Comparison of ENCODE assay signal across 10 mouse cellular contexts in genomic region chr2:168424277-168425099, GRCm38 (mm10).
DNase-seq lines count a peak whose midpoint lies in the region; ATAC-seq and TF ChIP-seq lines count a peak whose summit lies in the region.
"Had no signal": no experiment of that assay in that cellular context is flagged by ENCODE, and none has a peak within 500 bp of the region (broad histone marks: within the 10 kb centered on the region; RNA-seq: fewer than 3 reads in every experiment).

No protein-coding gene starts in this region.

- no peak for TF ChIP-seq CTCF in intestine, postnatal 0 days (IDR thresholded peaks at IDR 0.05; ENCODE audit: low read depth)
- TF ChIP-seq CTCF in layer of hippocampus, adult 2 months (conservative IDR thresholded peaks at IDR 0.05), result no peak
- TF ChIP-seq CTCF in cerebellum, adult 2 months (IDR thresholded peaks at IDR 0.05; ENCODE audit: borderline replicate concordance, insufficient read depth, low read depth, low read length), result no peak

- no peak for ATAC-seq in intestine, embryonic 14.5 days (replicated peaks; ENCODE audit: low FRiP score, low TSS enrichment, low read depth)
- ATAC-seq in intestine, postnatal 0 days, result no peak
- ATAC-seq in erythroid progenitor cell, adult 5-6 weeks (replicated peaks; ENCODE audit: low FRiP score, poor library complexity, severe bottlenecking), result no peak

- DNase-seq in intestine, embryonic 14.5 days (ENCODE audit: low spot score), result peak; percentile 59
- peak; percentile 57 to 62 for DNase-seq in right cerebral cortex, postnatal 10 days (ENCODE audit: low spot score in 2 of 2)
- DNase-seq in right cerebral cortex, postnatal 36 days (ENCODE audit: low spot score in 2 of 2), result no peak
- peak; percentile 65 to 66 for DNase-seq in layer of hippocampus, adult 2 months (ENCODE audit: low spot score in 2 of 2)
- no peak for DNase-seq in cerebellum, adult 2 months
- DNase-seq: gastrocnemius, postnatal 14 days had no signal

- H3K27me3 ChIP-seq in intestine, embryonic 14.5 days (replicated peaks; ENCODE audit: control insufficient read depth, insufficient read depth, low read length), result no peaks in the 10 kb centered on the region
- H3K27me3 ChIP-seq in intestine, postnatal 0 days (replicated peaks; ENCODE audit: control insufficient read depth, insufficient read depth, low read length), result no peaks in the 10 kb centered on the region
- H3K27me3 ChIP-seq in cerebellum, adult 2 months (ENCODE audit: control insufficient read depth, insufficient read depth, low read length), result no peaks in the 10 kb centered on the region; the same call in 1 of the 2 replicates
- H3K27me3 ChIP-seq: embryonic facial prominence, embryonic 15.5 days had no signal

- no peak overlapping the region for H3K4me3 ChIP-seq in intestine, embryonic 14.5 days (ENCODE audit: low read depth, low read length)
- no peak overlapping the region for H3K4me3 ChIP-seq in intestine, postnatal 0 days (ENCODE audit: low read depth, low read length)
- no peak overlapping the region for H3K4me3 ChIP-seq in layer of hippocampus, adult 2 months
- no peak overlapping the region for H3K4me3 ChIP-seq in cerebellum, adult 2 months (replicated peaks; ENCODE audit: insufficient read depth, low read depth, low read length)
- H3K4me3 ChIP-seq: embryonic facial prominence, embryonic 15.5 days had no signal

- no peak overlapping the region for H3K4me2 ChIP-seq in intestine, embryonic 14.5 days (ENCODE audit: low read length)
- no peak overlapping the region for H3K4me2 ChIP-seq in intestine, postnatal 0 days (replicated peaks; ENCODE audit: low read depth)
- H3K4me2 ChIP-seq: embryonic facial prominence, embryonic 15.5 days had no signal

- 36% methylated on average over 20 of the region's 20 CpGs for WGBS in intestine, embryonic 14.5 days
- 60% methylated on average over 20 of the region's 20 CpGs for WGBS in intestine, postnatal 0 days
- WGBS in cerebellum, adult 2 months, result 49% methylated on average over 20 of the region's 20 CpGs

- H3K4me1 ChIP-seq in intestine, embryonic 14.5 days (replicated peaks; ENCODE audit: control insufficient read depth, insufficient read depth, low read length), result peaks cover 13% of the 10 kb centered on the region; the same call in 1 of the 2 replicates
- no peaks in the 10 kb centered on the region for H3K4me1 ChIP-seq in intestine, postnatal 0 days (replicated peaks; ENCODE audit: control insufficient read depth, insufficient read depth, low read length)
- H3K4me1 ChIP-seq in cerebellum, adult 2 months (ENCODE audit: control insufficient read depth, insufficient read depth, low read length), result no peaks in the 10 kb centered on the region; the same call in 1 of the 2 replicates

- H3K27ac ChIP-seq in intestine, embryonic 14.5 days (ENCODE audit: low read depth), result peak overlapping the region; percentile 47
- no peak overlapping the region for H3K27ac ChIP-seq in intestine, postnatal 0 days (ENCODE audit: low read depth, low read length)
- peak overlapping the region; percentile 87 for H3K27ac ChIP-seq in layer of hippocampus, adult 2 months
- H3K27ac ChIP-seq in cerebellum, adult 2 months (ENCODE audit: insufficient read depth, low read length), result no peak overlapping the region
- H3K27ac ChIP-seq: embryonic facial prominence, embryonic 15.5 days; liver, embryonic 14.5 days had no signal

- no peak overlapping the region for H3K9ac ChIP-seq in intestine, embryonic 14.5 days (ENCODE audit: low read length)
- no peak overlapping the region for H3K9ac ChIP-seq in intestine, postnatal 0 days (ENCODE audit: low read depth, low read length)
- H3K9ac ChIP-seq: embryonic facial prominence, embryonic 15.5 days; liver, embryonic 14.5 days had no signal

- 0 out of 2 replicates have a peak, but pooled peaks cover 3% of the 10 kb centered on the region for H3K9me3 ChIP-seq in intestine, embryonic 14.5 days (ENCODE audit: control insufficient read depth, low read length)
- H3K9me3 ChIP-seq in intestine, postnatal 0 days (ENCODE audit: control insufficient read depth), result no peaks in the 10 kb centered on the region
- H3K9me3 ChIP-seq: embryonic facial prominence, embryonic 15.5 days had no signal

- TF ChIP-seq POLR2A in cerebellum, adult 2 months (IDR thresholded peaks at IDR 0.05; ENCODE audit: borderline replicate concordance, insufficient read depth, low read length), result no peak

- H3K36me3 ChIP-seq in intestine, embryonic 14.5 days (ENCODE audit: control insufficient read depth, insufficient read depth, low read length), result no peaks in the 10 kb centered on the region
- no peaks in the 10 kb centered on the region for H3K36me3 ChIP-seq in intestine, postnatal 0 days (ENCODE audit: control insufficient read depth, insufficient read depth)
- H3K36me3 ChIP-seq: embryonic facial prominence, embryonic 15.5 days had no signal

Comparison
In these comparisons a context has a peak if more than half of its experiments do, and no peak if none do; other contexts are left out.
1. DNase-seq: peak in intestine, embryonic 14.5 days (single experiment), right cerebral cortex, postnatal 10 days (2 of 2) and layer of hippocampus, adult 2 months (2 of 2); none in right cerebral cortex, postnatal 36 days (0 of 2) and cerebellum, adult 2 months (0 of 2).
2. H3K27ac ChIP-seq: peak in intestine, embryonic 14.5 days (single experiment) and layer of hippocampus, adult 2 months (single experiment); none in intestine, postnatal 0 days (single experiment) and cerebellum, adult 2 months (single experiment).